Mouse (Mus musculus) myocyte (in vitro differentiated cells): ENCODE results near the gene Ikbip. TPM values are rescaled to one million over a fixed set of nuclear protein-coding genes. Genes with fewer than 3 reads are reported as not detected.
A peak's percentile ranks its signal among the peaks of the same experiment; 100 is the strongest.

Experiments used
- H3K27me3 ChIP-seq: one replicate; pipeline ENCODE4 v1.6.1; 2011; ENCODE audit not compliant: control insufficient read depth, insufficient read depth, insufficient read length
- H3K36me3 ChIP-seq: one replicate; pipeline ENCODE4 v1.6.1; 2011; ENCODE audit not compliant: control insufficient read depth, insufficient read depth
- H3K4me2 ChIP-seq: one replicate; pipeline ENCODE4 v1.6.1; 2011; ENCODE audit warnings: low read depth, control low read depth
- H3K4me3 ChIP-seq: one replicate; pipeline ENCODE4 v1.5.1; 2011; ENCODE audit warnings: mild to moderate bottlenecking, control low read depth, moderate library complexity
- H3K79me2 ChIP-seq: one replicate; pipeline ENCODE4 v1.6.1; 2011; ENCODE audit not compliant: control insufficient read depth, insufficient read depth
- H3ac ChIP-seq: one replicate; pipeline ENCODE4 v1.6.1; 2011; ENCODE audit not compliant: control insufficient read depth, insufficient read length
- CEBPB ChIP-seq: IDR thresholded peaks from 2 replicates; pipeline ENCODE4 v1.6.1; 2011; ENCODE audit warnings: mild to moderate bottlenecking, moderate library complexity; ENCODE audit not compliant: poor library complexity, insufficient read depth, severe bottlenecking
- E2F4 ChIP-seq: IDR thresholded peaks from one replicate; pipeline ENCODE4 v1.6.1; 2011; ENCODE audit warnings: mild to moderate bottlenecking, control low read depth, moderate library complexity; ENCODE audit not compliant: insufficient read depth
- MAX ChIP-seq: IDR thresholded peaks from one replicate; pipeline ENCODE4 v1.6.1; 2011; ENCODE audit warnings: low read depth, mild to moderate bottlenecking, control low read depth
- MYOD1 ChIP-seq, 3 experiments: IDR thresholded peaks; one replicate each; pipeline ENCODE4 v1.6.1; 2011; ENCODE audit warnings: control low read depth in 2 of 3, low read depth in 2 of 3, mild to moderate bottlenecking in 2 of 3, moderate library complexity in 1 of 3; ENCODE audit not compliant: insufficient read length in 2 of 3, control insufficient read depth in 1 of 3
- MYOG ChIP-seq, 3 experiments: IDR thresholded peaks; one replicate each; pipeline ENCODE4 v1.6.1; 2011; ENCODE audit warnings: control low read depth in 2 of 3, low read depth in 2 of 3, mild to moderate bottlenecking in 2 of 3; ENCODE audit not compliant: insufficient read length in 2 of 3, control insufficient read depth in 1 of 3, insufficient read depth in 1 of 3
- POLR2A ChIP-seq: IDR thresholded peaks from one replicate; pipeline ENCODE4 v1.6.1; 2011; ENCODE audit warnings: low read depth, mild to moderate bottlenecking, control low read depth, moderate library complexity; ENCODE audit not compliant: insufficient read length
- POLR2AphosphoS2 ChIP-seq: IDR thresholded peaks from one replicate; pipeline ENCODE4 v1.6.1; 2011; ENCODE audit warnings: low read depth, control low read depth; ENCODE audit not compliant: insufficient read length
- REST ChIP-seq: IDR thresholded peaks from one replicate; pipeline ENCODE4 v1.6.1; 2011; ENCODE audit warnings: mild to moderate bottlenecking, control low read depth, moderate library complexity; ENCODE audit not compliant: insufficient read depth, insufficient read length
- SRF ChIP-seq: IDR thresholded peaks from one replicate; pipeline ENCODE4 v1.6.1; 2011; ENCODE audit warnings: low read depth; ENCODE audit not compliant: control insufficient read depth, insufficient read length
- TCF12 ChIP-seq: IDR thresholded peaks from one replicate; pipeline ENCODE4 v1.6.1; 2011; ENCODE audit warnings: mild to moderate bottlenecking, control low read depth; ENCODE audit not compliant: poor library complexity, insufficient read depth, severe bottlenecking
- TCF3 ChIP-seq: IDR thresholded peaks from one replicate; pipeline ENCODE4 v1.6.1; 2011; ENCODE audit warnings: low read depth, control low read depth; ENCODE audit not compliant: insufficient read length
- USF1 ChIP-seq: IDR thresholded peaks from one replicate; pipeline ENCODE4 v1.6.1; 2011; ENCODE audit warnings: low read depth, mild to moderate bottlenecking, control low read depth, moderate library complexity
- polyA plus RNA-seq: library from polyadenylated mRNA; unstranded; fragments of >200 nt; fragmentation: generic; extraction: Trizol; gene quantifications from one replicate; pipeline ENCODE4 v1.2.1, GENCODE M21; 2012; ENCODE audit warnings: missing spikeins

Ikbip gene
- polyA plus RNA-seq, 1 experiment, result 12.6 TPM

GRCm38 (mm10) chr10:91080540-91080939, 2.2 kb upstream of the Ikbip start:
- TF ChIP-seq MYOD1 (IDR thresholded peaks at IDR 0.05; ENCODE audit: control insufficient read depth in 1 of 3, insufficient read length in 2 of 3, low read depth in 2 of 3), result no peak
- TF ChIP-seq USF1, result no peak
- TF ChIP-seq TCF12, result no peak
- no peak for TF ChIP-seq SRF
- TF ChIP-seq MAX, result no peak
- TF ChIP-seq E2F4, result no peak
- no peak for TF ChIP-seq POLR2AphosphoS2
- TF ChIP-seq MYOG (IDR thresholded peaks at IDR 0.05; ENCODE audit: control insufficient read depth in 1 of 3, insufficient read depth in 1 of 3, insufficient read length in 2 of 3, low read depth in 2 of 3), result no peak
- no peak for TF ChIP-seq REST
- H3K4me2 ChIP-seq, result no peak overlapping the region
- H3ac ChIP-seq, result no peak overlapping the region
- H3K4me3 ChIP-seq, result no peak overlapping the region
- H3K27me3 ChIP-seq, result no peaks in the 10 kb centered on the region
- H3K79me2 ChIP-seq, result peaks cover 20% of the 10 kb centered on the region
- H3K36me3 ChIP-seq, result peaks cover 18% of the 10 kb centered on the region

- peak overlapping the region; percentile 73 for H3K4me3 ChIP-seq
- no peaks in the 10 kb centered on the region for H3K27me3 ChIP-seq
- H3ac ChIP-seq, result peak overlapping the region; percentile 63
- TF ChIP-seq TCF3 (no peak), MYOD1 (IDR thresholded peaks at IDR 0.05; ENCODE audit: control insufficient read depth in 1 of 3, insufficient read length in 2 of 3, low read depth in 2 of 3) (no peak), POLR2AphosphoS2 (no peak), E2F4 (no peak), TCF12 (no peak), SRF (no peak), MYOG (IDR thresholded peaks at IDR 0.05; ENCODE audit: control insufficient read depth in 1 of 3, insufficient read depth in 1 of 3, insufficient read length in 2 of 3, low read depth in 2 of 3) (no peak), USF1 (no peak), POLR2A (no peak), CEBPB (no peak), REST (no peak), MAX (no peak)
- peaks cover 14% of the 10 kb centered on the region for H3K36me3 ChIP-seq
- H3K79me2 ChIP-seq, result peaks cover 10% of the 10 kb centered on the region
- peak overlapping the region; percentile 51 for H3K4me2 ChIP-seq
These were observed 707 bp upstream of the Ikbip start for GRCm38 (mm10) chr10:91081959-91082507.

DNA sequence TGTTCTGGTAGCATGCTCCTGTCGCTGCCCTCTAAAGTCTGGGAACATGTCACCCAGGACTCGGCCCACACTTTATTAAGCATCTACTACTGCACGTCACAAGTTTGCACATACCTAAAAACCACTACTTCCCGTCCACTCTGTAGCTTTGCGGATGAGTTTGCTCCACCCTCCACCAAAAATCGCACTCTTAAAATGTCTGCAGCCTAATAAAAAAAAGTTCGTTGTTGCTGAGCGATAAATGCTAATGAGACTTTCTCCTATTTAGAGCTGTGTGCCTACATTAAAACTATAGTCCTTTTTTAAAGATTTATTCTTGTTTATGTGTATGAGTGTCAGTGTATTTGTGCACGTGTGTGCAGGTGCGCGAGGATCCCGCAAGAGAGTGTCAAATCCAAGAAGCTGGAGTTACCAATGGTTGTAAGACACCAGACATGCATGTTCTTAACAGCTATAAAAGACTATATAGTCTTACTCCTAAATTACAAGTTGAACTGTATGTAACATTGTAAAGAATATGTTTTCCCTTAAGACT, 720 bp downstream of the Ikbip start:
- Histone ChIP-seq H3K4me3 (peak overlapping the region; percentile 73), H3K27me3 (no peaks in the 10 kb centered on the region), H3K36me3 (peaks cover 9% of the 10 kb centered on the region), H3ac (peak overlapping the region; percentile 63), H3K79me2 (peaks cover 10% of the 10 kb centered on the region), H3K4me2 (peak overlapping the region; percentile 81)
- no peak for TF ChIP-seq TCF3
- no peak for TF ChIP-seq POLR2A
- TF ChIP-seq MYOD1 (IDR thresholded peaks at IDR 0.05; ENCODE audit: control insufficient read depth in 1 of 3, insufficient read length in 2 of 3, low read depth in 2 of 3), result no peak
- TF ChIP-seq REST, result no peak
- no peak for TF ChIP-seq MYOG (IDR thresholded peaks at IDR 0.05; ENCODE audit: control insufficient read depth in 1 of 3, insufficient read depth in 1 of 3, insufficient read length in 2 of 3, low read depth in 2 of 3)
- no peak for TF ChIP-seq POLR2AphosphoS2
- no peak for TF ChIP-seq E2F4
- no peak for TF ChIP-seq USF1
- no peak for TF ChIP-seq CEBPB
- TF ChIP-seq MAX, result no peak
- TF ChIP-seq TCF12, result no peak
- TF ChIP-seq SRF, result no peak

DNA sequence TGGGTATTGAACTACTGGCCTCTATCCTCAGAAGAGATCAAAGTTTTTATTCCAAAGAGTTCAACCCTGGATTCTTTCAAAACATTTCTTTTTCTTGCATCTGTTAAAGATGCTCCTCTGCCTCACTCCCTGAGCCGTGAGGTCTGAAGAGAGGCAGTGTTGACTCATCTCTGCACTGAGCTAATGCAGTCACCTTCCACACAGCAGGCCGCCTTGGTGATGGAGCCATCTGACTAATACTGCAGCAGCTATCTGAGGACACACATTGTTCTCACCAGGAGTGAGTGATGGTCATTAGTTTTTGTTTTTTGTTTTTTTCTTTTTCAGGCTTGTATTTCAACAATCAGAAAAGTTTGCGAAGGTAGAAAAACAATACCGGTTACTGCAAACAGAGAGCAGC, 10.1 kb downstream of the Ikbip start:
- Histone ChIP-seq H3K4me3 (no peak overlapping the region), H3K36me3 (no peaks in the 10 kb centered on the region), H3ac (no peak overlapping the region), H3K4me2 (no peak overlapping the region), H3K79me2 (no peaks in the 10 kb centered on the region), H3K27me3 (no peaks in the 10 kb centered on the region)
- no peak for TF ChIP-seq MYOG (IDR thresholded peaks at IDR 0.05; ENCODE audit: control insufficient read depth in 1 of 3, insufficient read depth in 1 of 3, insufficient read length in 2 of 3, low read depth in 2 of 3)
- TF ChIP-seq TCF12, result no peak
- TF ChIP-seq POLR2AphosphoS2, result no peak
- TF ChIP-seq REST, result no peak
- no peak for TF ChIP-seq TCF3
- no peak for TF ChIP-seq USF1
- TF ChIP-seq POLR2A, result no peak
- no peak for TF ChIP-seq MYOD1 (IDR thresholded peaks at IDR 0.05; ENCODE audit: control insufficient read depth in 1 of 3, insufficient read length in 2 of 3, low read depth in 2 of 3)
- TF ChIP-seq MAX, result no peak
- no peak for TF ChIP-seq SRF
- no peak for TF ChIP-seq E2F4
- TF ChIP-seq CEBPB, result no peak
